In the genomic region with DNA sequence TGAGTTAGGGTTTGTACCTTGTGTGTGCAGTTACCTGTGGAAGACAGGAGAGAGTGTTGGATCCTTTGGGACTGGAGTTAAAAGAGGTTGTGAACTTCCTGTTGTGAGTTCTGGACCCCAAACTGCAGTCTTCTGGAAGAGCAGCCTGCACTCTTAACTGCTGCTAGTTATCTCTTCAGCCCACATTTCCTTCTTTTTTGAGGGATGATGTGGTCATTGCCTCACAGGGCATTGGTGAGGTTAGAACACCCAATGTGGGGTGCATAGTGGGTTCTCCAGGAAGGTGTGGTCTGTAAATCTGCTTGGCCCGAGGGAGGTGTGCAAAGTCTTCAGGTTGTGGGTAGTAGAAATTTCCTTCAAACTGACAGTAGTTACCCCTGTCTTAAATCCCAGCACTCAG, we compare ENCODE assay signal across 28 mouse cellular contexts. TPM values are rescaled to one million over a fixed set of nuclear protein-coding genes. Genes with fewer than 3 reads are reported as not detected.
A peak's percentile ranks its signal among the peaks of the same experiment; 100 is the strongest.
DNase-seq lines count a peak whose midpoint lies in the region; ATAC-seq lines count a peak whose summit lies in the region.
"Had no signal": no experiment of that assay in that cellular context is flagged by ENCODE, and none has a peak within 500 bp of the region (broad histone marks: within the 10 kb centered on the region; RNA-seq: fewer than 3 reads in every experiment).

No protein-coding gene starts in this region.

- WGBS in liver, embryonic 13.5 days (ENCODE audit: insufficient replicate concordance), result 14% methylated on average over 1 of the region's 1 CpGs

- H3K9me3 ChIP-seq in megakaryocyte, embryonic 14.5 days, result peaks cover 2% of the 10 kb centered on the region; the same call in 1 of the 2 replicates
- H3K9me3 ChIP-seq in liver, embryonic 13.5 days (replicated peaks), result no peaks in the 10 kb centered on the region
- H3K9me3 ChIP-seq: heart, embryonic 12.5 days; heart, embryonic 15.5 days; hindbrain, embryonic 10.5 days; hindbrain, embryonic 13.5 days had no signal

- H3K27ac ChIP-seq in liver, embryonic 13.5 days, result peak overlapping the region; percentile 37
- H3K27ac ChIP-seq: heart, embryonic 15.5 days; hindbrain, embryonic 13.5 days had no signal

- peak overlapping the region; percentile 19; the same call in 1 of the 2 replicates for H3K4me2 ChIP-seq in liver, embryonic 13.5 days
- H3K4me2 ChIP-seq: heart, embryonic 15.5 days; hindbrain, embryonic 13.5 days had no signal

- peaks cover 80% of the 10 kb centered on the region for H3K4me1 ChIP-seq in megakaryocyte, embryonic 14.5 days
- peaks cover 97% of the 10 kb centered on the region for H3K4me1 ChIP-seq in liver, embryonic 13.5 days (replicated peaks)

- peak; percentile 77 for DNase-seq in MEL-GATA-1-ER (ENCODE audit: extremely low read depth, low read depth)
- no peak for DNase-seq in liver, embryonic 13.5 days
- DNase-seq in spleen, adult 12 weeks (ENCODE audit: low spot score), result no peak
- no peak for DNase-seq in ovary, postnatal 36 days (ENCODE audit: low spot score)
- DNase-seq: adrenal gland, adult 2 months; adrenal gland, postnatal 14 days; cerebellum, adult 11 months; cerebellum, adult 2 months; cerebellum, adult 9-11 months; cerebellum, postnatal 25 days; forebrain, postnatal 0 days; gastrocnemius, adult 2 months; gastrocnemius, postnatal 14 days; heart, adult 11 months; heart, postnatal 10 days; heart, postnatal 36 days had no signal

- no peak for ATAC-seq in megakaryocyte, adult 5-6 weeks (ENCODE audit: poor library complexity, severe bottlenecking)
- no peak for ATAC-seq in liver, embryonic 13.5 days (ENCODE audit: low read depth)
- no peak for ATAC-seq in erythroblast, adult 5-6 weeks (replicated peaks; ENCODE audit: low FRiP score, poor library complexity, severe bottlenecking)
- ATAC-seq: CD4-positive, CD25-positive, alpha-beta regulatory T cell, adult 4 months; forebrain, embryonic 14.5 days; forebrain, postnatal 0 days; hindbrain, embryonic 16.5 days had no signal

- no peaks in the 10 kb centered on the region for H3K36me3 ChIP-seq in megakaryocyte, embryonic 14.5 days (replicated peaks; ENCODE audit: low read length)
- H3K36me3 ChIP-seq in liver, embryonic 13.5 days, result no peaks in the 10 kb centered on the region
- H3K36me3 ChIP-seq: heart, embryonic 12.5 days; heart, embryonic 15.5 days; hindbrain, embryonic 10.5 days; hindbrain, embryonic 13.5 days had no signal

- H3K9ac ChIP-seq in liver, embryonic 13.5 days, result peak overlapping the region; percentile 4
- H3K9ac ChIP-seq: forebrain, postnatal 0 days; heart, embryonic 12.5 days; heart, embryonic 15.5 days; hindbrain, embryonic 13.5 days had no signal

- peaks cover 71% of the 10 kb centered on the region for H3K27me3 ChIP-seq in megakaryocyte, embryonic 14.5 days (replicated peaks)
- H3K27me3 ChIP-seq in liver, embryonic 13.5 days, result peaks cover 33% of the 10 kb centered on the region

- peak overlapping the region; percentile 10 for H3K4me3 ChIP-seq in megakaryocyte, embryonic 14.5 days (replicated peaks)
- H3K4me3 ChIP-seq in liver, embryonic 13.5 days (replicated peaks), result no peak overlapping the region
- H3K4me3 ChIP-seq: heart, embryonic 12.5 days; heart, embryonic 15.5 days; hindbrain, embryonic 10.5 days; hindbrain, embryonic 13.5 days had no signal

RNA-seq across cellular contexts. Expression of gene Map3k6, which starts 3.7 kb away (rescaled TPM):
- polyA plus RNA-seq in megakaryocyte, embryonic 14.5 days (2012; ENCODE audit: insufficient read depth, low replicate concordance), result 4.1 and 11.6 TPM in 2 replicates
- 10.2 and 11.7 TPM in 2 replicates for total RNA-seq in megakaryocyte, adult 5-6 weeks (2015)
- total RNA-seq in megakaryocyte, adult 5-6 weeks (2017), result 9.1 and 13.4 TPM in 2 replicates
- polyA plus RNA-seq in liver, embryonic 13.5 days (2015; fragmentation: Nextera tagmentation; extraction: Ambion mirVana), result 1.7 and 1.9 TPM in 2 replicates
- 0.96 and 4.6 TPM in 2 replicates for total RNA-seq in erythroblast, adult 5-6 weeks (2015; ENCODE audit: low replicate concordance)
- total RNA-seq in erythroblast, adult 5-6 weeks (2017; ENCODE audit: low replicate concordance), result 0.42 TPM in 1 of 2 replicates, not detected in the other

RNA-seq across cellular contexts. Expression of gene Sytl1, which starts 18.6 kb away (rescaled TPM):
- 6.0 TPM in 1 of 2 replicates, not detected in the other for polyA plus RNA-seq in megakaryocyte, embryonic 14.5 days (2012; ENCODE audit: insufficient read depth, low replicate concordance)
- 1.9 and 2.5 TPM in 2 replicates for total RNA-seq in megakaryocyte, adult 5-6 weeks (2015)
- 2.1 and 3.7 TPM in 2 replicates for total RNA-seq in megakaryocyte, adult 5-6 weeks (2017)
- 0.42 and 0.55 TPM in 2 replicates for polyA plus RNA-seq in liver, embryonic 13.5 days (2015; fragmentation: Nextera tagmentation; extraction: Ambion mirVana)
- 0.96 and 1.0 TPM in 2 replicates for total RNA-seq in erythroblast, adult 5-6 weeks (2015; ENCODE audit: low replicate concordance)
- 0.28 and 1.4 TPM in 2 replicates for total RNA-seq in erythroblast, adult 5-6 weeks (2017; ENCODE audit: low replicate concordance)
- total RNA-seq: forebrain, postnatal 0 days; gastrocnemius, adult 2 months had no signal

RNA-seq across cellular contexts. Expression of gene Gpr3, which starts 32.0 kb away (rescaled TPM):
- not detected in 2 replicates for polyA plus RNA-seq in megakaryocyte, embryonic 14.5 days (2012; ENCODE audit: insufficient read depth, low replicate concordance)
- total RNA-seq in megakaryocyte, adult 5-6 weeks (2015), result 0.21 TPM in 1 of 2 replicates, not detected in the other
- not detected in 2 replicates for total RNA-seq in megakaryocyte, adult 5-6 weeks (2017)
- polyA plus RNA-seq in liver, embryonic 13.5 days (2015; fragmentation: Nextera tagmentation; extraction: Ambion mirVana), result not detected in 2 replicates
- not detected in 2 replicates for total RNA-seq in erythroblast, adult 5-6 weeks (2015; ENCODE audit: low replicate concordance)
- not detected in 2 replicates for total RNA-seq in erythroblast, adult 5-6 weeks (2017; ENCODE audit: low replicate concordance)
- total RNA-seq: gastrocnemius, adult 2 months; gastrocnemius, postnatal 14 days; gastrocnemius, postnatal 4 days had no signal
- polyA plus RNA-seq: CD4-positive, CD25-positive, alpha-beta regulatory T cell, adult 4 months had no signal

RNA-seq across cellular contexts. Expression of gene Cd164l2, which starts 32.4 kb away (rescaled TPM):
- 1.7 and 2.5 TPM in 2 replicates for polyA plus RNA-seq in megakaryocyte, embryonic 14.5 days (2012; ENCODE audit: insufficient read depth, low replicate concordance)
- not detected in 2 replicates for total RNA-seq in megakaryocyte, adult 5-6 weeks (2015)
- total RNA-seq in megakaryocyte, adult 5-6 weeks (2017), result not detected in 2 replicates
- polyA plus RNA-seq in liver, embryonic 13.5 days (2015; fragmentation: Nextera tagmentation; extraction: Ambion mirVana), result 0.20 TPM in 1 of 2 replicates, not detected in the other
- not detected in 2 replicates for total RNA-seq in erythroblast, adult 5-6 weeks (2015; ENCODE audit: low replicate concordance)
- total RNA-seq in erythroblast, adult 5-6 weeks (2017; ENCODE audit: low replicate concordance), result not detected in 2 replicates
- total RNA-seq: gastrocnemius, postnatal 14 days; heart, postnatal 10 days had no signal
- polyA plus RNA-seq: forebrain, embryonic 11.5 days had no signal

RNA-seq across cellular contexts. Expression of gene Tmem222, which starts 33.3 kb away (rescaled TPM):
- 5.8 and 12.2 TPM in 2 replicates for polyA plus RNA-seq in megakaryocyte, embryonic 14.5 days (2012; ENCODE audit: insufficient read depth, low replicate concordance)
- 34.2 and 38.5 TPM in 2 replicates for total RNA-seq in megakaryocyte, adult 5-6 weeks (2015)
- total RNA-seq in megakaryocyte, adult 5-6 weeks (2017), result 13.3 and 15.0 TPM in 2 replicates
- polyA plus RNA-seq in liver, embryonic 13.5 days (2015; fragmentation: Nextera tagmentation; extraction: Ambion mirVana), result 38.9 and 41.0 TPM in 2 replicates
- total RNA-seq in erythroblast, adult 5-6 weeks (2015; ENCODE audit: low replicate concordance), result 9.8 and 22.3 TPM in 2 replicates
- total RNA-seq in erythroblast, adult 5-6 weeks (2017; ENCODE audit: low replicate concordance), result 1.5 and 6.7 TPM in 2 replicates
